Mouse (Mus musculus) ES-E14 (cell line): Measurements from ENCODE around the gene Adgrg5. TPM values are rescaled to one million over a fixed set of nuclear protein-coding genes. Genes with fewer than 3 reads are reported as not detected.

Source experiments
- DNase-seq: peaks from one replicate; pipeline ENCODE4 v3.0.0-alpha.2; 2013; ENCODE audit warnings: low read depth, low spot score
- H3K27ac ChIP-seq: 2 replicates; pipeline ENCODE4 v1.5.1; 2012; ENCODE audit warnings: low read depth, mild to moderate bottlenecking, low read length, moderate library complexity, mixed read lengths; ENCODE audit not compliant: poor library complexity, insufficient read depth, severe bottlenecking
- H3K36me3 ChIP-seq: 2 replicates; pipeline ENCODE4 v1.6.1; 2012; ENCODE audit warnings: mild to moderate bottlenecking, low read length, moderate library complexity, mixed read lengths; ENCODE audit not compliant: control insufficient read depth, poor library complexity, insufficient read depth, severe bottlenecking
- H3K4me1 ChIP-seq, 2 experiments: fragments of 150-350 bp in 1 of 2; sonication (generic) in 1 of 2; 2 replicates each; pipeline ENCODE4 v1.6.1; 2012; ENCODE audit warnings: low read length in 2 of 2, mild to moderate bottlenecking in 1 of 2, mixed read lengths in 1 of 2; ENCODE audit not compliant: control insufficient read depth in 2 of 2, insufficient read depth in 2 of 2, poor library complexity in 1 of 2
- H3K4me3 ChIP-seq, 2 experiments: fragments of 150-350 bp in 1 of 2; sonication (generic) in 1 of 2; 2 replicates each; pipeline ENCODE4 v1.5.1; 2012; ENCODE audit warnings: low read length in 2 of 2, low read depth in 1 of 2, mild to moderate bottlenecking in 1 of 2, mixed read lengths in 1 of 2; ENCODE audit not compliant: insufficient read depth in 1 of 2, poor library complexity in 1 of 2, severe bottlenecking in 1 of 2
- H3K9ac ChIP-seq: 2 replicates; pipeline ENCODE4 v1.6.1; 2012; ENCODE audit warnings: low read depth, mild to moderate bottlenecking, low read length, mixed read lengths; ENCODE audit not compliant: poor library complexity, insufficient read depth, severe bottlenecking
- H3K9me3 ChIP-seq: fragments of 150-350 bp; sonication (generic); 2 replicates; pipeline ENCODE4 v1.6.1; 2012; ENCODE audit warnings: low read depth, mild to moderate bottlenecking, low read length; ENCODE audit not compliant: control insufficient read depth, insufficient read depth
- CHD2 ChIP-seq: IDR thresholded peaks from 2 replicates; pipeline ENCODE4 v1.6.1; 2014; ENCODE audit warnings: mild to moderate bottlenecking, low read depth, low read length, inconsistent platforms
- HCFC1 ChIP-seq: IDR thresholded peaks from 2 replicates; pipeline ENCODE4 v1.6.1; 2012; ENCODE audit warnings: low read length, inconsistent platforms, borderline replicate concordance; ENCODE audit not compliant: insufficient read depth
- MAFK ChIP-seq: IDR thresholded peaks from 2 replicates; pipeline ENCODE4 v1.6.1; 2014; ENCODE audit warnings: mild to moderate bottlenecking, low read depth, low read length, inconsistent platforms; ENCODE audit not compliant: insufficient read depth
- ZC3H11A ChIP-seq: IDR thresholded peaks from 2 replicates; pipeline ENCODE4 v1.6.1; 2012; ENCODE audit warnings: low read depth, mild to moderate bottlenecking, inconsistent platforms, low read length, borderline replicate concordance
- ZNF384 ChIP-seq: IDR thresholded peaks from 2 replicates; pipeline ENCODE4 v1.6.1; 2012; ENCODE audit warnings: low read depth, low read length, inconsistent platforms
- in situ Hi-C, 2 experiments: fragments of 600-800 bp; cut with MboI; formaldehyde crosslinking; loops; one replicate each; pipeline ENCODE4 v1.15.1; 2025; ENCODE audit warnings: low sequenced_read_pairs in 2 of 2, inconsistent platforms in 1 of 2; ENCODE audit not compliant: unreplicated experiment in 2 of 2
- total RNA-seq: library from RNA; depleted of rRNA; stranded (reverse); fragments of 300-350 nt; gene quantifications from 2 replicates; pipeline ENCODE4 v1.2.3, GENCODE M21; 2012

The Adgrg5 gene
- total RNA-seq, 1 experiment = 1.1 TPM

DNA sequence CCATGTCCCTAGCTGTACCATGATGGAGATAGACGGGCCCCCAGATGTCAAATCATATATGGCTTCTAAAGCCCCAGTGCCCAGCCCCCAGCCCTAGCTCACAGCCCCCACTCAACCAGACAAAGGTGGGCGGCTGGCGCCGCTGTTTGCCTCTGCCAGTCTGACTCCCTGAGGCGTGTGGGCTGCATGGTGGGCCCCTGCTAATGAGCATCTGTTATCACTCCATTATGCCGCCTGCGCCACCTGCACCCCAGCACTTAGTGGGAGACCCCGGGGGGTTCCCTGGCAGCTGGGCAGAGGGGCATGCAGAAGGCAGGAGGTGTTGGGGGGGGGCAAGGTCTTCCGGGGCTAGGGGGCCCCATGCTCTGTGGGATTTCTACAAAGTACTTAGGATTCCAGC, 54.6 kb downstream of the Adgrg5 start:
- peaks cover under 1 to 20% of the 10 kb centered on the region in 2 experiments; a peak in 3 of 4 replicates for H3K4me1 ChIP-seq
- no peaks in the 10 kb centered on the region for H3K36me3 ChIP-seq
- no peak overlapping the region for H3K4me3 ChIP-seq
- no peak overlapping the region for H3K27ac ChIP-seq
- H3K9ac ChIP-seq = no peak overlapping the region
- in situ Hi-C loops = no loop called here
- H3K9me3 ChIP-seq = no peaks in the 10 kb centered on the region
- TF ChIP-seq ZC3H11A = no peak
- TF ChIP-seq MAFK = no peak
- TF ChIP-seq HCFC1 = no peak
- no peak for TF ChIP-seq CHD2
- no peak for TF ChIP-seq ZNF384
- no peak for DNase-seq

DNA sequence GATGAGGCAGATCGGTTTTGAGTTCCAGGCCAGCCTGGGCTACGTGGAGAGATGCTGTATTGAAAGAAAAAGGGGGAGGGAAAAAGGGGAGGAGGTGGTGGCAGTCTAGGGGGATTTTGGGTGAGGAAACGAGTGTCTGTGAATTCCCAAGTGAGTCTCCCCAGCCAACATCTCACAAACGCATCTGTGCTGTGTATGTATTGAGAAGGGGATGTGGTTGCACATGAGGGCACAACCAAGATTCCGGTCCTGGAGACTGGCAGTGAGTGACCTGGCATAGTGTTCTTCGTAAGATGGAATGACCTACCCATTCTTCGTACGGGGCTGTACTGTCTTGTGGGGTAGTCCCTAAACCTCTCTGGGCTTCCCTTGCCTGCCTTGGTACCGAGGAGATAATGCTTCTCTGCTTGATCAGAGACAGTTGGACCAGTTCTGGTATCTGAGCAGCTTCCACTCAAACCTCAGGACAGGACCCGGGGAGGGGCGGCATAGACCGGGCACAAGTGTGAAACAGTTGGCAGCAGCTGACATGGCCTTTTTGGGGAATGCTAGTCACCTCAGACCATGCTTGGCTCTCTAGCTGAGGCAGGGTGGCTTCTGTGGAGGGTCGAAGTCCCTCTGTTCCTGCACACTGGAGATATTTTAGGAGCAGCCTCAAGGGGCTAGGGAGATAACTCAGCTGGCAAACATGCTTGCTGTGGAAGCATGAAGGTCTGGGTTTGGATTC, 55.3 kb downstream of the Adgrg5 start:
- Histone ChIP-seq H3K27ac (no peak overlapping the region), H3K4me3 (no peak overlapping the region), H3K9ac (no peak overlapping the region), H3K9me3 (no peaks in the 10 kb centered on the region), H3K36me3 (no peaks in the 10 kb centered on the region), H3K4me1 (peaks cover 2 to 25% of the 10 kb centered on the region in 2 experiments; a peak in 3 of 4 replicates)
- DNase-seq = no peak
- in situ Hi-C loops = no loop called here
- no peak for TF ChIP-seq ZNF384
- TF ChIP-seq CHD2 = no peak
- TF ChIP-seq MAFK = no peak
- TF ChIP-seq HCFC1 = no peak
- TF ChIP-seq ZC3H11A = no peak

DNA sequence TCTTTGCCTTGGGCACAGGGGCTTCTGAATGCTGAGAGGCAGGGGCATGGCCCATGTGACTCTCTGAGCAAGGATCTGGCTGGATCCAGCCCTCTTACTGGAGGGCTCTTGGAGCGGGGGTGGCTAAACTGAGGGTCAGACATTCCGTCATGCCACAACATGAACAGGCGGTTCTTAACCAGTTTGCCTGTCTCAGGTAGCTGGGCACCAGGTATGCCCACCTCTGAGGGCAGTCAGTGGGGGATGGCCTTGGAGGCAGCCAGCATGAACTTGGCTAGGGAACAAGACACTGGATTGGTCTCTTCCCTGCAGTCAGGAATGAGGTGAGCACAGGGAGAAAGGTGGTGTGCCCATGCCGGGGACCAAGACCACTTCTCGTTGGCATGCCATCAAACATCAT, 56.7 kb downstream of the Adgrg5 start:
- H3K4me3 ChIP-seq = no peak overlapping the region
- no peak overlapping the region for H3K27ac ChIP-seq
- peaks cover 2 to 27% of the 10 kb centered on the region in 2 experiments; a peak in 3 of 4 replicates for H3K4me1 ChIP-seq
- no peaks in the 10 kb centered on the region for H3K9me3 ChIP-seq
- H3K9ac ChIP-seq = no peak overlapping the region
- in situ Hi-C loops = no loop called here
- TF ChIP-seq ZC3H11A (no peak), HCFC1 (no peak), MAFK (no peak), CHD2 (no peak), ZNF384 (no peak)
- H3K36me3 ChIP-seq = no peaks in the 10 kb centered on the region
- DNase-seq = no peak

DNA sequence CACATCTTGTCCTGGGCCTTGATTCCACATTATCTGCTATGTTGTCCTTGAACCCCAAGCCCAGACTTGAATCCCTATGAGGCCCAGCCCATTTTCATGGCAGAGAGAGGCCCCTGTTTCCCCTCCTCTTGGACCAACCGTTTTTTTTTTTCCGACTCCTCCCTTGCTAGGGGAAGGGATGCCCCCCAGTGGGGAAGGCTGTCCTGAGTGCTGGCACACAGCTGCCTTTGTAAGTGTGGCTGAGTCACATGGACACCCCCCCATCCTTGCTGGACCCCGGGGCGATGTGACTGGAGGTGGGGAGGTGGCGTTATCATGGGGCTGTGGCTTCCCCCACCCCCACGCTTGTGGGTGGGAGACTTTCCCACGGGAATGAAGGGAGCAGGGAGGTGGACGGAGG, 57.5 kb downstream of the Adgrg5 start:
- no peak for TF ChIP-seq ZNF384
- TF ChIP-seq CHD2 = no peak
- Histone ChIP-seq H3K9ac (no peak overlapping the region), H3K27ac (no peak overlapping the region), H3K9me3 (no peaks in the 10 kb centered on the region), H3K36me3 (no peaks in the 10 kb centered on the region), H3K4me3 (no peak overlapping the region), H3K4me1 (peaks cover 2 to 27% of the 10 kb centered on the region in 2 experiments; a peak in 3 of 4 replicates)
- in situ Hi-C loops = no loop called here
- DNase-seq = no peak

DNA sequence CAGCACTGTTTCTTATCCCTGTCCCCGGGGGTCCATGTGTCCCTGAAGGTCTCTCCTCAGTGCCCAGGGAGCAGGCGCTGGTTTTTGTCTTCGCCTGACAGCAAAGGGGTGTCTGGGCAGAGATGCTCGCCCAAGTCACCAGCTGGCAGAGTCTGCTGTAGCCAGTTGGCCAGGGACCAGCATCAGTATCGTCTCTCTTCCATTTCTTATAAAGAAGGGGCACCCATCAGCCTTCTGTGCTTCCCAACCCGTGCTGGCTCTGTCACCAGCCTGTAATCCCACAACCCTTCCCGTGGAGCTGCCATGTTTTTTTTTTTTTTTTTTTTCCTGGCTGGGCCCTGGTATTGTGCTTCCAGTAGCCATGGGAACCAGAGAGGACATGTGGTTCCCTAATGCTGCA, 58.4 kb downstream of the Adgrg5 start:
- no peak for DNase-seq
- in situ Hi-C loops = no loop called here
- Histone ChIP-seq H3K36me3 (no peaks in the 10 kb centered on the region), H3K4me3 (no peak overlapping the region), H3K4me1 (peaks cover 2 to 24% of the 10 kb centered on the region in 2 experiments; a peak in 3 of 4 replicates), H3K27ac (no peak overlapping the region), H3K9me3 (no peaks in the 10 kb centered on the region), H3K9ac (no peak overlapping the region)
- TF ChIP-seq ZNF384 (peak; percentile 46; the same call in 1 of the 2 replicates), HCFC1 (no peak)
